Mouse (Mus musculus) embryo, embryonic 10 days (tissue): ENCODE measurements around the gene Atxn7l3b.
A peak's percentile ranks its signal among the peaks of the same experiment; 100 is the strongest.
"Not testable (repeated sequence)": the region's sequence is repeated elsewhere in the genome, so short reads cannot be mapped to it uniquely, and the experiment has no call there.

ENCODE experiments used
- DNase-seq: peaks from one replicate; pipeline ENCODE4 v3.0.0-alpha.2; 2015; ENCODE audit warnings: low spot score

Atxn7l3b gene

GRCm38 (mm10) chr10:112928452-112929221 is at the start of gene Atxn7l3b:
Gene Atxn7l3b, minus strand, starts transcription at chr10:112929001.
- peak; percentile 91 for DNase-seq

DNA sequence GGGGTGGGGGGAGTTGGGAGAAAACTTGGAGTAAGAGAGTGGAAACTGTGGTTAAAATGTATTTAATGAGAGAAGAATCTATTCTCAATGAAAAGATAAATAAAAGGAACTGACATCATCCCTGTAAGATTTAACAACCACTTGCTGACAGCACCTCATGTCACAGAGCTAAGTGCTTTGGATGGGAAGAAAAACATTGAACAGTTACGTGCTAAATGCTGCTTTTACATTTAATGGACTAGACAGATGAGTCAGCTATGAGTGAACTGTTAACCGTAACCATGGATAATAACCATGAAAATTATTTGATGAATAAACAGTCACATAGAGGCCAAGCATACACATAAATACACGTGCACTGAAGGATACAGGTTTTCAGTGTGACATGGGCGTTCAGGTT is 48.8 kb upstream of the Atxn7l3b start:
- DNase-seq: no peak

DNA sequence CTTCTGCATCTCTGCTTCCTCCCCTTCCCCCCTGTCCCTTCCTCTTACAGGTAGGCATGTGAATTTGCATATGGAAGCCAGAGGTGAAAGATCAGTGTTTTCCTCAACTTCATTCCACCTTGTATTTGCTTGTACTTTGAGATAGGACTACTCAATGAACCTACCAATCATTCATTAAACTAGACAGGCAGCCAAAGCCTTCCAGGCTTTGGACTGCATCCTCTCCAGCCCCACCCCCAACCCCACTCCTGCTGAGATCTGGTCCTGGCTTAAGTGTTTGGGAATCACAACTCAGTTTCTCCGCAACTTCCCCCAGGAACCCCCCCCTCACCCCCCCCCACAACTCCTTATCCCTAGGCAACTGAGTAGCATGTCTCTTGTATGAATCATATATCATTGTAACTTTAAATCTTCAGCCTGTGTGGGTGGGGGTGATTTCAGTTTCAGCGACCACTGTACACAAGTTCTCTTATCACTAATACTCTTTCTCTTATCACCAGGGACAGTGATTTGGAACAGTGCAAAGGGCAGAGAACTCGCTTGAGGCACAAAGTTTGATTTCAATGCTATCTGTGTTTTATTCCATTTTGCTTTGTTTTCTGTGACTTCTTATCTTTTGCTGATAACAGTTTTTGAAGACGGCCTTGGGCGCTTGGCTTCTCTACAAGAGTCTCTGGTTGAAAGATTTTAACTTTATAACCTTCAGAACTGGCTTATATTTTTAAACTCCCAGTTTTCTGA is 44.7 kb upstream of the Atxn7l3b start:
- no peak for DNase-seq

GRCm38 (mm10) chr10:112970002-112970589 is 41.3 kb upstream of the Atxn7l3b start:
- DNase-seq: no peak

GRCm38 (mm10) chr10:112967578-112967977 is 38.8 kb upstream of the Atxn7l3b start:
- no peak for DNase-seq

DNA sequence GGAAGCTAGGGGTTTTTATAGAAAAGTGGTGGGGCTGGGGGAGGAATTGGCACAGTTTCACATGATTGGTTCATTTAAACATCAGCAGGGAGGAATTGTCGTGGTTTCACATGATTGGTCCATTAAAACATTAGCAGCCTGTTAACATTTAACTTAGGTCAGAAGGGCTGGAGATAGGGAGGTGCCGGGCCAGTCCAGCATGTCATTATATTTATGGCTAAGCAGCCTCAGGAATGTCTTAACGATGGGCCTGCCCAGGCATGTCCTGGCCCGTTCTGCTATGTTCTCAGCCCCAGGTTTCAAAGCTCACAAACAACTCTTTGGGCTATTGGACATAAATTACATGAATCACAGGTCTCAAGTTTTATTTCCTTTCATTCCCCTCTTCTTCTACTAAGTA is 33.4 kb upstream of the Atxn7l3b start:
- DNase-seq: not testable (repeated sequence)

- DNase-seq: no peak
Observed at GRCm38 (mm10) chr10:112954140-112954539, 25.3 kb upstream of the Atxn7l3b start.

DNA sequence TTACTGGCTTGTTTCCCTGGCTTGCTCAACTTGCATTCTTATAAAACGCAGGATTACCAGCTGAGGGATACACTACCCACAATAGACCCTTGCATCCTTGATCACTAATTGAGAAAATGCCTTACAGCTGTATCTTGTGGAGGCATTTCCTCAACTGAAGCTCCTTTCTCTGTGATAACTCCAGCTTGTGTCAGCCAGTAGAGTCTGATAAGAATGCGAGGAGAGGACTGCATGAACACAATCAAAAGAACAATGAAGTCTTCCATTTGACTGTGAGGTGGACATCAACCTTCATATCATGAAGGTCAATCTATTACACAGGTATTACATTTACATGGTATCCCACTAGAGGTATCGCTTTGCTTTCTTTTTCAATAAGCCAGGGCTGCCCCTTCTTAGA is 19.7 kb upstream of the Atxn7l3b start:
- no peak for DNase-seq

- no peak for DNase-seq
Observed at GRCm38 (mm10) chr10:112929222-112929615, 418 bp upstream of the Atxn7l3b start.

GRCm38 (mm10) chr10:112926961-112927360 is 1.8 kb downstream of the Atxn7l3b start:
- no peak for DNase-seq

DNA sequence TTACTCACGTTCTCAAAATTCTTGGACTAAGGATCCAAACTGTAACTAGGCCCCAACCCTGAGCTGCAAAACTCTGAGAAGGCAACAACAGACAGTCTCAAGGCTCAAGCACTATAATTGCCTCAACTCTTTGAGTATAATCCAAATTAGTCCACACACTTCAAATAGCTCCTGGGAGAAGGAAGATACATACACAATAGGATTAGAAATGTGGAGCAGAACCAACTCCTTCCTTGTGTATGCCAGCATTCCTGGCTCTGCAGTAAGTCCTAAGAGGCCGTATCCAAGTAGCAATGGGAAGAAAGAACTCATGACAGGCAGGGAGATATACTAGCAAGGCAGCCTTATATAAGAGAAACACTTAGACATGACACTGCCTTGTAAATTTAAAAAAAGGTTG is 2.5 kb downstream of the Atxn7l3b start:
- DNase-seq: no peak

GRCm38 (mm10) chr10:112916575-112917190 is 12.1 kb downstream of the Atxn7l3b start:
- no peak for DNase-seq

- DNase-seq: no peak
Observed at GRCm38 (mm10) chr10:112900243-112900642, 28.6 kb downstream of the Atxn7l3b start.

- DNase-seq: no peak
Observed at GRCm38 (mm10) chr10:112899796-112900195, 29.0 kb downstream of the Atxn7l3b start.

DNA sequence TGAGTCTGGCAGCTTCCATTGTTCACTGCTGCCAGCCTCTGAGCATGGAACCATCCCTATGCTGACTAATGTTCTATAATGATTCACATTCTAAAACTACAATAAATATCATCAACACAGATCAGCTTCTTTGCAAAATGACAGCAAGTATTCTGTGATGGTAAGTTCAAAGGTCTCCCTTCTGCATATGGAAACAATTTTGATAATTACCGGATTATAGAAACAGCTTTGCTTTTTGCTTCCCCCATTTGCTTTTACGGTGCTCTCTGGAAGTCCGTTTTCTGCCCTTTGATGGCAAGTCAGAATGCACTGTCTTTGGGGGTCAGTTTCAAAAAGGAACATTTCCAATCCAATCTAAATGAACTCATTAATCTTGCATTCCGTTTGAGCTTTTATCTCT is 32.2 kb downstream of the Atxn7l3b start:
- peak; percentile 8 for DNase-seq

DNA sequence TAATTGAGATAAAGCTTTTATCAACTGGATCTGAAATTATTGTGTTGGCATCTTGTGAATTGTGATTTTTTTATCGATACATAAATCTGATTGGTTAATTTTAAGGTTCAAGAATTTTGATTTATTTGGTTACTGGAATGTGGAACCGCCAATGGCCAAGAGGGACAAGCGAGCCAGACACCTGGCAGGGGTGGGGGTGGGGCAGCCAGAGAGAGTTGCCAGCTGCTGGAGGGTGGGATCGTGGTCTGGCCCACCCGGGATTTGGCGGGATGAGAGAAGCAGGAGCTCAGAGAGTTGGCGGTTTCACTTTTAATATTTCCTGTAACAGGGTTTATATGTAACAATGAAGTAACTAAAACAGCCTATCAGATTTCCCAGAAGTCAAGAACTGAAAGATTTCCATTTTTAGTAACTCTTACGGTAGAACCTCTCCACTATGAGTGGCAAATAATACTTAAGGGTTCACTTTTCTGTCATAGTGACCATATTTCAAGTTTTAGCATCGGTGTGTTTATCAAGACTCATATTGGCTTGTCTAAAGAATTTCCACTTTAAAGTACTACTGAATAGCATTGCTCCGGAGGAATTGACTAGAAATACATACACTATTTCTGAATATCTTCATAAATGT is 35.1 kb downstream of the Atxn7l3b start:
- no peak for DNase-seq

GRCm38 (mm10) chr10:112884064-112884463 is 44.7 kb downstream of the Atxn7l3b start:
- no peak for DNase-seq

DNA sequence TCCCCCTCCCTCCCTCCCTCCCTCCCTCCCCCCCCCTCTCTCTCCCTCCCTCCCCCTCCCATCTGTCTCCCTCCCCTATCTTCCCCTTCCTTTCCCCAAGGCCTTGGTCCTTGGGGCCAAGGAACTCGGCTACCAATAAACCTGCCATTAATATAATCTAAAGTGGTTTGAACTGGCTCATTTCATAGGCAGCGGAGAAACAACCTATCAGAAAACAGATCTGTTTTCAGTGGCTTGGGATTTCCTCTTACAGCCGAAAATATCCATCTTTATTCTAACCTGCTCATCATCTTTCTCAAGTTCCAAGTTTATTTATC is 45.2 kb downstream of the Atxn7l3b start:
- DNase-seq: no peak

- DNase-seq: no peak
Observed at GRCm38 (mm10) chr10:112882789-112883687, 45.8 kb downstream of the Atxn7l3b start.

DNA sequence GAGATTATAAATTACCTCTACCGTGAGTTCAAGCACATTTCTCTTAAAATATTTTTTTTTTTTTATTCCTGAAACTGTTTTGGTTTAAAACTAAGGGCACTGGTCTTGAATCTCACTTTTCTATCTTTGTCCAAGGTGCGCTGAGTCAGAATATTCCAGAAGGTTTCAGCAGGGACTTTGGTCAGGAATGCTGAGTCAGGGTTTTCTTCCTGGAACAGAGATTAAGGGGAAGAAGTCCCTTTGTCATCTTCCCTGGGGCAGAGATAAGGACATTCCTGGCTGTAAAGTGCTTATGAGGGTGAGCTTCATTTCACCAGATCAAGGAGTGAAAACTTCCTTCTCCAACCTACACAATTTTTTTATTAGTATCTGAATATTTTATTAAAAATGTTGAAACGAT is 46.7 kb downstream of the Atxn7l3b start:
- DNase-seq: no peak
